Mouse (Mus musculus) thymus, postnatal 0 days (tissue): Measurements from ENCODE around the gene Abhd14a. TPM values are rescaled to one million over a fixed set of nuclear protein-coding genes. Genes with fewer than 3 reads are reported as not detected.
"Not testable (repeated sequence)": the region's sequence is repeated elsewhere in the genome, so short reads cannot be mapped to it uniquely, and the experiment has no call there.

ENCODE experiments used
- DNase-seq: peaks from one replicate; pipeline ENCODE4 v3.0.0-alpha.2; 2015; ENCODE audit warnings: low spot score
- polyA plus RNA-seq: library from polyadenylated mRNA; unstranded; fragments of >200 nt; fragmentation: Nextera tagmentation; extraction: Ambion mirVana; gene quantifications from 2 replicates; pipeline ENCODE4 v1.2.1, GENCODE M21; 2015

Gene Abhd14a
- polyA plus RNA-seq: 15.7 and 19.6 TPM in 2 replicates

GRCm38 (mm10) chr9:106447348-106447747 is at the start of gene Abhd14a, which contains the start of gene Abhd14b:
Abhd14a (minus strand) TSS chr9:106447678.
Abhd14b (plus strand) TSS chr9:106447459.
- peak; percentile 62 for DNase-seq

- DNase-seq: not testable (repeated sequence)
Measured at GRCm38 (mm10) chr9:106487602-106488001, 40.1 kb upstream of the Abhd14a start.

- no peak for DNase-seq
Measured at GRCm38 (mm10) chr9:106485076-106485475, 37.6 kb upstream of the Abhd14a start.

- DNase-seq: no peak
Measured at GRCm38 (mm10) chr9:106483606-106484005, 36.1 kb upstream of the Abhd14a start.

- no peak for DNase-seq
Measured at GRCm38 (mm10) chr9:106483136-106483535, 35.7 kb upstream of the Abhd14a start.

- DNase-seq: no peak
Measured at GRCm38 (mm10) chr9:106482578-106483115, 35.2 kb upstream of the Abhd14a start.

- DNase-seq: no peak
Measured at GRCm38 (mm10) chr9:106481676-106482075, 34.2 kb upstream of the Abhd14a start.

GRCm38 (mm10) chr9:106481075-106481474 is 33.6 kb upstream of the Abhd14a start:
- DNase-seq: no peak

- no peak for DNase-seq
Measured at GRCm38 (mm10) chr9:106480541-106480940, 33.1 kb upstream of the Abhd14a start.

- DNase-seq: no peak
Measured at GRCm38 (mm10) chr9:106478101-106478500, 30.6 kb upstream of the Abhd14a start.

GRCm38 (mm10) chr9:106477649-106478048 is 30.2 kb upstream of the Abhd14a start:
- no peak for DNase-seq

GRCm38 (mm10) chr9:106476924-106477484 is 29.5 kb upstream of the Abhd14a start, which contains the start of gene Parp3:
Parp3 (minus strand) TSS chr9:106476949.
- peak; percentile 100 for DNase-seq

- DNase-seq: peak; percentile 51
Measured at GRCm38 (mm10) chr9:106476002-106476923, 28.8 kb upstream of the Abhd14a start.

- no peak for DNase-seq
Measured at GRCm38 (mm10) chr9:106475663-106476001, 28.2 kb upstream of the Abhd14a start, which contains the start of gene Rrp9. Rrp9 (plus strand) TSS chr9:106475963.

GRCm38 (mm10) chr9:106475046-106475445 is 27.6 kb upstream of the Abhd14a start:
- no peak for DNase-seq

GRCm38 (mm10) chr9:106474456-106474855 is 27.0 kb upstream of the Abhd14a start:
- peak; percentile 60 for DNase-seq

GRCm38 (mm10) chr9:106473753-106474105 is 26.3 kb upstream of the Abhd14a start:
- no peak for DNase-seq

- no peak for DNase-seq
Measured at GRCm38 (mm10) chr9:106473081-106473752, 25.7 kb upstream of the Abhd14a start.

- DNase-seq: no peak
Measured at GRCm38 (mm10) chr9:106472321-106472720, 24.8 kb upstream of the Abhd14a start.

- no peak for DNase-seq
Measured at GRCm38 (mm10) chr9:106471892-106472291, 24.4 kb upstream of the Abhd14a start.

- no peak for DNase-seq
Measured at GRCm38 (mm10) chr9:106470991-106471750, 23.7 kb upstream of the Abhd14a start.
